Mouse (Mus musculus): Measurements from ENCODE around the gene Gm4131.

Gene Gm4131

DNA sequence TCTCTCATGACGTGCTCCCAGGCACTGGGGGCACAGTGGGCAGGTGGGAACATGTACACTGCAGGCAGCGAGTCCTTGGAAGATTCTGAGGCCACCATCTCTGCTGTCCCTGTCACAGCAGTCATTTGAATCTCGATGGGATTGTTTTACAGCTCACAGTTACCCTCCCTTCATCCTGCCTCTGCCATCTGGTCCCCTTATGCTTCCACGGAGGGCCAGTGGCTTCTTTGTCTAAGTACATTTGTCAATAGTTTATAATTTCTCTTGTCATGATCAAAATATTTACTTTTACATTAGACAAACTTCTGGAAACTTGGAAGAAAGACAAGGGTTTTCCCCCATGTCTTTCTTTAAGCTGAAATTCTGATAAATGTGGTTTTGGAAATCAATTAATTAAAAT, 20.0 kb downstream of the Gm4131 start:
- DNase-seq (ENCODE audit: low spot score), result no peak

DNA sequence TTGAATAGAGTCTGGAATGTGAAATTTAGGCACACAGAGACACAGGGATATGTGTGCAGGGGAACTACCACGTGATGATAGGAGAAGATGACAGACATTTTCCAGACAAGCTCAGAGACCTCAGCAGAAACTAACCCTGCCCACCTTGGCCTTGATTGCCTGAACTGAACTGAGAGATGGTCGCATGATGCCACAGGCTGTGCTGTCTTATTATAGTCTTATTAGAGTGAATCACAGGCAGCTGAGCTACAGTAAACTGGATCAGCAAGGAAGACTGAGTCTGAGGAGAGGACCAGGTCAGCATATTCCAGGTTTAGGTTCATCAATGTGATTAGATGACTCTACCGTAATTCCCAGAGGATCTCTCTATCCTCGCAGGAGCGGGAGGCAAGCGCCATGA, 20.4 kb downstream of the Gm4131 start:
- no peak for DNase-seq (ENCODE audit: low spot score)

DNA sequence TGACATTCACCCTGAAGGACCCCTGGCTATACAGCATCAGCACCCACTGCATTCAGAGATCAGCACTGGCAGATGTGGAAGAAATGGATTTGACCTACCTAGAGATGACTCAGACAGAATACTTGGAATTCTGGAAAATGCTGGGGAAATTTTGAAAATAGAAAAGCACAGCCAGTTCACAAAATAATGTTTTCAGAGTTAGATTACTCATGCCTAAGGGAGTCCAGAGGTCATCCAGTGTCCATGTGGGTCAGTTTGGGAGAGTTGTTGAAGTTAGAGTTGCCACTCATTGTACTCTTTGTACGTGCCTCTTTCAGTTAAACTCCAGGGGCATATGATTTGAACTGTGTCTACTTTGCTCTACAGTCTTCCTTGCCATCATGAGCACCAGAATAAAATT, 25.0 kb downstream of the Gm4131 start:
- no peak for DNase-seq (ENCODE audit: low spot score)

DNA sequence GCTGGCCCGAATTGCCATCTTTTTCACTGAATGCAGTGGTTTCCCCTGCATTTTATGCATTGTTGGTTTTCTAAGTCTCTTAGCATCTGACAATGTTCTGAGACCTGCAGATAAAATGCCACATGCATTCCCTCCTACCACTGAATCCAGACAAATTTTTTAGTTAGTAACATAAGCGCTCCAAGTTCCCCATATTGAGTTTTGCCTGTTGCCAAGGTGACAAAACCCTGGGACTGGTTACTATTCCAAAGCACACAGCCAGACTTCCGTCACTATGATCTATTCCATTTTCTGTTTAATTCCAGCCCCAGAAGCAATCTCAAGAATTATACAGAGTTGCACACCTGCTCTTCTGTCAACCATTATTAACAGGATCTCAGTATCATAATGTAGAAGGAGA, 26.9 kb downstream of the Gm4131 start:
- DNase-seq (ENCODE audit: low spot score), result no peak

DNA sequence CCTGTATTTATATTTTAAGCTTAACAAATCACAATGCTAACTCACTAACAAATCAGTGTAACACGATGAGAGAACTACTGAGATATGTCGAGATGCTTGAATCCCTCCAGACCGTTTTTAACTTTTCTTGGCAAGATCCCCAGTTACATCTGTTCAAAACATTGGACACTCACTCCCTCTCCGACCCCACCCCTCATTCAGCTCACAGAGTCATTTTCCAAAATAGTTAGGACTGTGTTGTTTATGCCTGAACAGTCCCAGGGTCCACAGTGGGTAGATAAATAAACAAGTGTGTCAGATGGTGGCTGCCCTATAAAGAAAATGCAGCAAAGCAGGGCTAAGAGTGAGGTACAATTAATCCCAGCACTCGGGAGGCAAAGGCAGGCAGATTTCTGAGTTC, 29.7 kb downstream of the Gm4131 start:
- DNase-seq (ENCODE audit: low spot score), result no peak

DNA sequence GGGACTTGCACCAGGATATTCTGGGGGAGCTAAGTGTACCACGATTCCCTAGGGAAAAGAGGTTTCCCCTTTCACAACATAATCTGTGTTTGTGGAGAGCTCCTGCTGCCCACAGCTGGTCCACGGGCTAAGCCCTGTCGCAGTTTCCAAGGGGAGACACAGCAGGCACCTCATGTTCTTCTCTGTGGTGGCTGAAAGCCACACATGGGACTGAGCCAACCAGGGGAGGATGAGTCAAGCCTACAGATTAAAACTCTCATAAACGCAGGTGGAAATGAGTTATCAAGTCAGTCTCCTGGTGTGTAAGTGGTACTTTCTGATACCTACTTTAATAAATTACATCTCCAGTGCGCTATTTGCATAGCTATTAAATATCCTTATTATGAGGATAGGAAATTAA, 30.6 kb downstream of the Gm4131 start:
- no peak for DNase-seq (ENCODE audit: low spot score)

DNA sequence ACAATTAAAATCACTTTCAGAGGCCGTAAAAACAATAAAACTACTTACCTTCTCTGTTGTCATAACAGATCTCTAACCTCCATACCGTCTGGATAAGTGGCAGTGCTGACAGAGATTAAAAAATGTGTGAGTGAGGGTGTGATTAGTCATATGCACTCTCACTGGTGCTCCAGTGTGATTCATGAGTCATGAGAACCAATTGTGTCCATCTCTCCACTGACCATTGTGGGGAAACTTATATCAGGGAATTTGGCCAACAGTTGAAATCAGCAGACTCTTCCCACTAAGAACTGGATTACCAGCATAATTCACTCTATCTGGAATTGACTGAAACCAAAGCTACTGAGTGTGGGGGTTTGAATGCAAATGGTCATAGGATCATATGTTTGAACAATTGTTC, 35.8 kb downstream of the Gm4131 start:
- DNase-seq (ENCODE audit: low spot score), result no peak

DNA sequence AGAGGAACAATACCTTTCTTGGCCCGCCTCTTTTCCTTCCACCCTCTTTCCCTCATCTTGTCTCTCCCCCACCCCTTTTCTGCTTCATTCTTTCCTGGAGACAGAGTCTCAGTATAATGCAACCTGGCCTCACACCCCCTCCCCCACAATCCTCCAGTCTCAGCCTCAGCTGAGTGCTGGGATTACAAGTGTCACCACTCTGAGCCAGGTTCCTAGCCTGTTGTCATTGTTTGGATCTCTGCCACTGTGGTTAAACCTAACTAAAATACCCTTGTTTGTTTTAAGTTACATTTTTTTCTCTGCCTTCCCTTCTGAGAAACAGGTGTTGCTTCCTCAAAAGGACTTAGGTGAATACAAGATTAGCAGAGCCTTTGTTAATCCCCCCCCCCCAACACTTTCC, 53.9 kb downstream of the Gm4131 start:
- DNase-seq (ENCODE audit: low spot score), result no peak

DNA sequence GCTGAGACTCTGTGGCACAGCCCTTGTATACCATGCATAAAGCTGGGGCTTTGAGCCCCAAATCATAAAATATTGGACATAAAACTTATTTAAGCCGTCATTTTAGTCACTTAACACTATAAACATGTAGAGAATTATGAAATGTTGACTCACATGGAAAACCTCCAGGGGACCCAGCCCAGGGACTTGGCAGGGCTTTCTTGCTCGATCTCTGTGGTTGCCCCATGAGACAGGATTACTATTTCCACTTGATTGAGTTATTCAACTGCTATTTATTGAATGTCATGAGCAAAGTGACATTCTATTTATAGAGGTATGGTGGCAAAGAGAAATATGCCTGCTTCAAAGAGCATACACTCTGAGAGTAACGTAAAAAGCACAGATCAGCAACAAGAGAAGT, 57.4 kb downstream of the Gm4131 start:
- no peak for DNase-seq (ENCODE audit: low spot score)

DNA sequence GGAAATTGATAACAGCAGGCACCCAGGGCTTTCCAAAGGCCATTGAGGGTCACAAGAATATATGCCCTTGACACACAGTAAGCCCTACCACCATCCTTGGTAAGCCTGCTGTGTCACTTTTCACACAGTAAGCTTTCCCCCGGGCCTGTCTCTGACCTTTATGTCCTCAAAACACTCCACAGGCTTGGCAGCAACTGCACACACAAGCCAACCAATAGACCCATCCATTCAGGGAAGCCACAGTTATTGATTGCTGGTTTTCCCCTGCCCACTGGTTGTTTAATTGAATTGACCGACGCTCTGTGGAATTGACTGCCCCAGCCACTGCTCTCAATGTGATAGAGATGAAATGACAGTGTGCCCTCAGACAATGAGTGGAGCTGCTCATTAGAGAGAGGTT, 60.5 kb downstream of the Gm4131 start:
- no peak for DNase-seq (ENCODE audit: low spot score)

DNA sequence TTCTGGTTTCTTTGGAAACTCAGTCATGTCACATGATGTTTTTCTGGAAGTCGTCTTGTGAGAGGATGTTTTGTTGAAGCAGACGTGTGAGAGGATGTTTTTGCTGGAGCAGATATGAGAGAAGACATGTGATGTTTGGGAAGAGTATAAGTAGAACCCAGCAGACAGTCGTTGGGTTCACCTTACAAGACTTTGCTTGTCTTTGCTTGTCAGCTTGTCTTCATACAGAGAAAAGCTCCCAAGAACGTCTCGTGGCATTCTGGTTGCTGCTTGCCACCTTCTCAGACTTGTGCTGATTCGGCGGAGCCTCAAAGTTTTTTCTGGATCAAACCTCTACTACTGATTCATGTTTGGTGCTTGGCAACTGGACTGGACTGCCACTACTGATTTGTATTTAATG, 69.3 kb downstream of the Gm4131 start:
- DNase-seq (ENCODE audit: low spot score), result no peak

DNA sequence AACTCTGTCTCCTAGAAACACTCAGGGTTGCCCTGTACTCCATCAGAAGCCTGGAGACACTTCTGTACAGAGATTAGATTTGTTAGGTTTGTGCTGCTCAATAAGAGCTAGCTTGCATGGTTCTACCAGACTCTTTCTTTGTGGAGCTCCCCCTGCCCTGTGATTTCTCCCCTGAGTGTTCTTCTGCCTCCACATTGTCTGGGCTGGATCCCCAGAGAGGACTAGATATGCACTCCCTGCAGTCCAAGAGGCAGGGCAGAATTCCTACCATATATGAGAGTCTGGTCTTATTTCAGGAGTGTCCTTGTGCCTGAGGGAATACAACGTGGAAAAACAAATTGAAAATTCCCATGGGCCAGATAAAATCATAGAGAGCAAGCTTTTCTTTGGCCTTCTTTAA, 70.2 kb downstream of the Gm4131 start:
- DNase-seq (ENCODE audit: low spot score), result no peak

DNA sequence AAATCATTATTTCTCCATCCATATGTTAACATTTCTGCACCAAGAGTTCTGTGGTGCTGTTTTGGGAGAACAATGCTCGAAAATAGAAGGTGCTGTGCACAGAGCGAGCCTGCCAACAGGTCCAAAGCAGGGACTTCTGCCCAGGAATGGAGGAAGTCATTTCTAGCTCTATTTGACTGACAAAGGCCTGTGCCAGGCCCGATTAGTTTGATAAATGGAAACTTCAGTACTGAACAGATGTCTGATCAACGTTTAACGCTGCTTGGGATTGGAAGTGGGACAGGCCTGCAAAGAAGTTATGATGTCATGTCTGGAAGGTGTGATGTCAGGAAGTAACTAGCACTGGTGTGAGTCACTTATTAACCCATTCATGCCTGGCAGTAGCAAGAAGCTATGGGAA, 73.3 kb downstream of the Gm4131 start:
- no peak for DNase-seq (ENCODE audit: low spot score)

DNA sequence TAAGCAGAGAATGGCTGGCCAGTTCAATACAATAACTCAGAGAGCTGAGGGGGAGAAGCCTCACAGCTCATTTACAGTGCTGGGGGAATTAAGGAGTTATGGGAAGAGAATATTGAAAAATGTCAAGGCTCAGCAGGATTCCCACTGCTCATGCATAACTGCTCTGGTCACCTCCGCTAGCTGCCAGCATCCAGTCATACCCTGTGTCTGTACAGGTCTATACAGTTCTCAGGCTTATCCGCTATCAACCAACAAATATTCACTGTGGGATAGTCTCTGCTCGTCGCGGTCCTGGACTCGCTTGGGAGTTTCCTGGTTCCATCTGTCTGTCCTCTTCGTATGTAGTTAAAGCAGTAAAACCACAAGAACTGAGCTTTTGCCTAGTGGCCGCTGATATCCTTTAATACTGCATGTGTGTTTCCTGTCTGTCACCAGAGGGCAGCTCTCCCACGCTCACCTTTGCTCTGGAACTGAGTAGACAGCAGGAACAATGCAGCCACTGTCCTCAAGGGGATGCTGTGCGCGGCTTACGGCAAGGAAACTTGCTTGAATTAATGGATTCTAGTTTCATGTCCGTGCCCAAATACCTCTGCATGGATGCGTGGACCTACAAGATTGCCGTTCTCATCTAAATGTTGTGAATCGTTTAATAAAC, 74.4 kb downstream of the Gm4131 start:
- peak; percentile 39 for DNase-seq (ENCODE audit: low spot score)

DNA sequence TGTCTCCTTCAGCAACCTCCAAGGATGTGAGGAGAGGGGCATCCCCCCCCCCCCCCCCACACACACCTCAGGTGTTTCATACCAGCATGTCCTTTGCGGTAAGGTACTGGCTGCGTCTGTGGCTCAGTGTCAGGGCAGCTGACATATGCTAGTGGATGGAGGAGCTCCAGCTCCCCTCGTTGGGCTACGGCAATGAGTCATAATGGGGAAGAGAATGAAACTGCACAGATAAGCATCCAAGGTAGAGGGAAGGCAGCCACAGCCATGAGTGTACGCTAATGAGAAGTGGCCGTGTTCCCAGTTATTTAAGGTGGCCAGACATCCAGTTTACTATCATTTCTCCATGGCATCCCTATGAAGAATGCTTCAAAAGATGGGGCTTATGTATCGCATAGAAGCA, 78.5 kb downstream of the Gm4131 start:
- DNase-seq (ENCODE audit: low spot score), result no peak

DNA sequence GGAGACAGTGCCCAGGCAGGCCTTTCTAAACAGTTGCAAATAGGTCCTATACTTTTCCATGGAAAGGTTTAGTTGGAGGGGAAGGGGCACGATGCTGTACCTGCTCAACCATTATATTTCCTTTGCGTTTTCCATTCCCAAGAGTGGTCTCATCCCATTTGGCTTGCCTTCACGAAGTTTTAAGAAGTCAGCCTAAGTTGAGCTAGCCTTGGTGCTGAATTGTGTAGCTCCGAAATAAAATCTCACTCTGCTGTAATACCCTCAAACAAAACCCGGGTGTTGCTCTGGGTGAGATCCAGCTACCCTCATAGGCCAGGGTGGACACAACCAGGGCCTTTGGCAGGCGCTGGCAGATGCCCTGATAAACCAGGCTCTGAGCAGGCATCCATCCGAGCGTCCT, 85.3 kb downstream of the Gm4131 start:
- DNase-seq (ENCODE audit: low spot score), result no peak

DNA sequence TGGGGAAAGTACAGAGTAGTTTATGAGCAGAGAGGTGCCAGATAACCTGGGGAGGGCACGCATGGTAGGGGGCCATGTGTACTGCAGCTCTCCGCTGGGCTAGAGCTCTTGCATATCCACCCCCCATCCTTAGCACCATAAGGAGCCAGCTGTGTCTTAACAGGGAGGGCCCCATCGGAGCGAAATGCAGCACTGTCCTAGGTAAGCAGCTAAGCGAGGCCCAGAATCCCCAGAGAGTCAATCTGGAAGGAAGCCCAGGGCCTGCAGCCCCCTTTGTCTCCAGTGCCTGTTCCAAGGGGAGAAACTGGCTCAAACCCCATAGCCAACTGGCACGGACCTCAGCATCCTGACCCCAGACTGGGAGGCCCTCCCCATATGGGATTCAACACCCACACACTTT, 87.3 kb downstream of the Gm4131 start:
- DNase-seq (ENCODE audit: low spot score), result no peak

DNA sequence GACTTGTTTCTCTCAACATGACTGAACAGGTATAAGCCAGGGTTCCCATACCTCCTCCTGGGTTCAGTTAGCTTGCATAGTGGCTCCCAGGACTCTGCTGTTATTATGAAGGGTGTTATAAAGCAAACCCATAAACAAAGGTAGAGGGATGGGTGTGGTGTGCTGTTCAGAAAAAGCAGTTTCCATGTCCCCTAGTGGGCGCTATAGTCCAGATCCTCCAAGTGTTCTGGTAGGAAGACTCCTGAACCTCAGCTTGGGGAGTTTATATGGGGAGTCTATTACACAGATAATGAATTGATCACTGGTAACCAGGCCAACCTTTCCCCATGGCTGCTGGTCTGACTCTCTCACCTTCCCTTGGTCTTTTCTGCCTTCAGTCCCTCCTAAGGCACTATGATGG, 92.2 kb downstream of the Gm4131 start:
- DNase-seq (ENCODE audit: low spot score), result no peak

DNA sequence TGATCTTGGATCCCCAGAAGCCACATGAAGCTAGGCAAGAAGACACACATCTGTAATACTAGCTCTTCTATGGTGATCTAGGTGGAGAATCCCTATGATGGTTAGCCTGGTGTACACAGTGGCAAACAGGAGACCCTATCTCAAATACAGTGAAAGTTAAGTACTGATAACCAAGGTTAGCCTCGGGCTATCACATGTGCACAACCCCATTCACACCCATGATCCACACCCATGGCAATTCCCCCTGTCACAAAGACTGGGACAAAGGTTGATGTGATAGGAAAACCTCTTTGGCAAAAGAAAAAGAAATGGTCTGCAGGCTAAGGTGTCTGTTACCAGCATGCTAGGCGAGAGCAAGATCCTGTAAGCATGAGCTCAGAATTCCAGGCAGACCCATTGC, 94.7 kb downstream of the Gm4131 start:
- no peak for DNase-seq (ENCODE audit: low spot score)

DNA sequence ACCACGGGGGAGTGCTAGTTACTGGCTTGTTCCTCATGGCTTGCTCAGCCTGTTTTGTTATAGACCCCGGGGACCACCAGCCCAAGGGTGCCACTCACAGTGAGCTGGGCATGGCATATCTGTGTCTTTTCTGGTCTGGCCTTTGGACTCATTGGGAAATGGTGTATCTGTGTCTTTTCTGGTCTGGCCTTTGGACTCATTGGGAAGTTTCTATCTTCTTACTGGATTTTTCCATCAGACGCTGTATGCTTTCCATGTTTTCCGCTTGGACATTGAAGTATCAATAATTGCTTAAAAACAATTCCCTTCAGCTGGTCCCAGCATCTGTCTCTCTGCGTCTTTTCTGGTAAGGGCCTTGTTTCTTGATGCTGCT, 98.0 kb downstream of the Gm4131 start:
- DNase-seq (ENCODE audit: low spot score), result no peak

DNA sequence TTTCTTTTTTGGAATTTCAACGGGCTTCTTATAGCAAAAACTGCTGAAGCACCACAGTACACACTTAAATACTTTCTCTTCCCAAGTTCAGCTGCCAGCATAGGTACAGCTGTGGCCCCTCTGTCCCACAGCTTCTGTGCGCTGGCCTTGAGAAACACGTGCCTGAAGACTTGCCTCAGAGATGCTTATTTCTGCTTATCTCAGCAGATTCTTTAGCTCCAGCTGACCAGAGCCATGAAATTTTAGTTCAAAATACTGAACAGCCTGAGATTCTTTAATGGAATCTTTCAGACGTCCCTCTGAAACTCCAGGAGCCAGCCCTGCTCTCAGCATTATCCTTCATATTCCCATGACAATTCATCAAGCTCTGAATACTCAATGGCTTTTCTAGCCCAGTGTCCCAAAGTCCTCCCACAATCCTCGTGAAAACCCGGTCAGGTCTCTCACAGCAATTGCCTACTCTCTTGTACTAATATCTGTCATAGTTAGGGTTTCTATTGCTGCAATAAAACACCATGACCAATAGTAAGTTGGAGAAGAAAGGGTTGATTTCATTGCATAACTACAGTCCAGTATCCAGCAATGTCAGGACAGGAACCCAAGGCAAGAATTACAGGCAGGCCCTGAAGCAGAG, 98.5 kb downstream of the Gm4131 start:
- no peak for DNase-seq (ENCODE audit: low spot score)

DNA sequence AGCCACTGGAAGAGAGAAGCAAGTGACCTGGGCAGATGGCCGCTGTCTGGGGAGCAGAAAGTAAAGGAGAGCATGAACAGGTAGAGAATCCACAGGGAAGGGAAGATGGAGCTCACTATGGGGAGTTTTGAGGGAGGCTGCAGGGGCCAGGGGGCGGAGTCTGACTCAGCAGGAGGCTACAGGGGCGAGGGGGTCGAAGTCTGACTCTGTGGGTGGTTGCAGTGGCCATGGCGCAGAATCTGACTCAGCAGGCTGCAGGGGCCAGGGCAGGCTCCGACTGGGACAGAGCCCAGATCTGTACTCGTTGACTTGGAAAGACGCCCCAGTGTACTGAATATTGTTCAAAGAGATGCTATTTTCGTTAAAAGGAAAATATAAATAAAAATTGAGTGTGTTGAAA, 101.8 kb downstream of the Gm4131 start:
- DNase-seq (ENCODE audit: low spot score), result peak; percentile 51

DNA sequence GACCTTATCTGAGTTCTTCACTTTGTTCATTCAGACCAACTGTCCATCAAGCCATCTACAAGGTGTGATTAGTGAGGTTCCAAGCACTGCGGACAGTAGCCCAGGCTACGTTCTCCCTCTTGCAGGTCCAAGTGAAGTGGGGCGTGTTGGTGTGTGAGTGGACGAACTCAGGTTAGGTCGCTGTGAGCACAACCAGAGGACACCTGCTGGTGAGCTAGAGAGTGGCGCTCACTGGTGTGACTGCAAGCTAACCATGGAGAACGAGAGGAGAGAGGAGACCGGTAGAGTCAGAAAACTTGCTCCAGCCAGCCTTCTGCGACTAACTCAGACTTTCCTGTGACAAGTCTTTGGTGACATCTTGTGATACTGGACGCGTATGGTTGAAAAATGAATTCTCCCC, 107.2 kb downstream of the Gm4131 start:
- DNase-seq (ENCODE audit: low spot score), result no peak

DNA sequence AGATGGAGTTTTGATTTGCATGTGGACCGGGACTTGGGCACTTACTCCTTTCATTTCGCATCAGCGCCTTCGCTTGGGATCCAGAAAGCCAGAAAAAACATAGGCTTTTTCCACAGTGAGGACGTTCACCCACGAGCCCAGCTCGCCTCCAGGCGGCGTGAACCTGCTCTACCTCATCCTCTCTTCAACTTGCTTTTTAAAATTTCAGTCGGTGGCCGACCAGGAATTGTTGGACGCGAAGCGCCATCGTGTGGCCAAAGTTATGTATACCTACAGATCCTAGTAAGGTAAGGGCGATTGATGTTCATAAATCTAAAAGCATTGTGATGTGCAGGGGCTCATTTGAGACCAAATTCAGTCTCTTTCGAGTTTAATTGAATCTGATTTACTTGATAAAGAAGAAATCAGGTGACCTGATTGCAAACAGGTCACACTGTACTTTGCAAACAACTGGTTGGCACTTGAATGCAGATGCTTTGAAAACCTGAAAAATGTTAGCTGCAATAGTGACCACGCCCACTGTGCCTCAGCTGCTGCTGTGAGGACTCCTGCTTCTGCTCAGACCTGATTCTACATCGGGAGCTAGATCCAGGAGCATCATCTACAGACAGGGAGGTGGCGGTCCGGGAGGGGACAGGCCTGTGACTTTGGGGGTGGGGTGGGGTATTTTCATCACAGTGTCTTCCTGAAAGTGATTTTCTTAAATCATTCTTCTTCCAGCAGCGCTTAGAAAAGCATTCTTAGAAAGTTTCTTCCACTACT, 109.1 kb downstream of the Gm4131 start:
- peak; percentile 65 for DNase-seq (ENCODE audit: low spot score)
